Mouse (Mus musculus): ENCODE data around the gene Olfr272. TPM values are rescaled to one million over a fixed set of nuclear protein-coding genes. Genes with fewer than 3 reads are reported as not detected.

The Olfr272 gene
- polyA plus RNA-seq (2015; fragmentation: Nextera tagmentation; extraction: Ambion mirVana): not detected in 2 replicates

GRCm38 (mm10) chr4:52919078-52919477, at the start of gene Olfr272:
Gene Olfr272, minus strand, starts transcription at chr4:52919178.

DNA sequence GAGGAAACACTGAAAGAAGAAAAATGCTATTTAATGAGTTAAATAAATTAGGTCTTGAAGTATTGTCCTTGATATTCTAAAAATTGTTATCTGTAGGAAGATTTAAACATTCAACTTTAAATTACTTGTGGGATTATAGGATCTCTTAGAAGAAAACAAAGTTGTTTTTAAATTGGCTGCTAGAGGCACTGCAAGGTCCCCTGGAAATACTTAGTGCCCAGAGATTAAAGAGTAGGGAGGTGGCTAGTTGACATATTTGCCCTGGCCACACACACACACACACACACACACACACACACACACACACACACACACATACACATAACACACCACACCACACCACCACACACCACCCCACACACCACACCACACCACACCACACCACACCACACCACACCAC, 45.3 kb upstream of the Olfr272 start, which contains the start of gene Olfr270:
Gene Olfr270 (plus strand): TSS at position 301 of the 400 bp plus-strand sequence.

Other genes with a start within 250 kb of the Olfr272 start
- not detected in 2 replicates for gene Olfr275, start 104.6 kb downstream of the Olfr272 start, polyA plus RNA-seq (2015; fragmentation: Nextera tagmentation; extraction: Ambion mirVana)
- not detected in 2 replicates for gene Olfr273, start 59.9 kb downstream of the Olfr272 start, polyA plus RNA-seq (2015; fragmentation: Nextera tagmentation; extraction: Ambion mirVana)
- gene Olfr270, start 45.4 kb upstream of the Olfr272 start, polyA plus RNA-seq (2015; fragmentation: Nextera tagmentation; extraction: Ambion mirVana): not detected in 2 replicates
- not detected in 2 replicates for gene Nipsnap3a, start 70.1 kb upstream of the Olfr272 start, polyA plus RNA-seq (2015; fragmentation: Nextera tagmentation; extraction: Ambion mirVana)
- 41.3 and 51.5 TPM in 2 replicates for gene Nipsnap3b, start 92.7 kb upstream of the Olfr272 start, polyA plus RNA-seq (2015; fragmentation: Nextera tagmentation; extraction: Ambion mirVana)
- gene Abca1, start 240.7 kb upstream of the Olfr272 start, polyA plus RNA-seq (2015; fragmentation: Nextera tagmentation; extraction: Ambion mirVana): 2.7 and 4.1 TPM in 2 replicates

All from spleen, postnatal 0 days (tissue).